In genomic region chr11:67082793-67083192, GRCm38 (mm10) we compare ENCODE assay signal across 26 mouse cellular contexts. TPM values are rescaled to one million over a fixed set of nuclear protein-coding genes. Genes with fewer than 3 reads are reported as not detected.
DNase-seq lines count a peak whose midpoint lies in the region; ATAC-seq and TF ChIP-seq lines count a peak whose summit lies in the region.
"Had no signal": no experiment of that assay in that cellular context is flagged by ENCODE, and none has a peak within 500 bp of the region (broad histone marks: within the 10 kb centered on the region; RNA-seq: fewer than 3 reads in every experiment).

No protein-coding gene starts in this region.

- DNase-seq in forebrain, embryonic 11.5 days (ENCODE audit: low spot score) = peak; percentile 37
- no peak for DNase-seq in forebrain, embryonic 10.5 days (ENCODE audit: extremely low spot score, low spot score)
- peak; percentile 85 for DNase-seq in MEL (ENCODE audit: low read depth, low spot score)
- DNase-seq in left cerebral cortex, adult 2 months (ENCODE audit: extremely low spot score in 1 of 2, low spot score in 2 of 2) = no peak
- DNase-seq in gastrocnemius, postnatal 4 days (ENCODE audit: low spot score in 2 of 2) = no peak
- DNase-seq: adrenal gland, adult 2 months; adrenal gland, postnatal 25 days; cerebellum, adult 11-12 months; cerebellum, adult 8-10 months; cerebellum, postnatal 14 days; gastrocnemius, postnatal 10 days; gastrocnemius, postnatal 36 days; heart, adult 11 months; kidney, adult 11 months had no signal

- H3K79me2 ChIP-seq in MEL (ENCODE audit: control insufficient read depth, insufficient read depth, low read length, poor library complexity) = no peaks in the 10 kb centered on the region

- H3K9me3 ChIP-seq in forebrain, embryonic 11.5 days (ENCODE audit: control insufficient read depth, low read length) = no peaks in the 10 kb centered on the region
- peaks cover 5% of the 10 kb centered on the region; the same call in 1 of the 2 replicates for H3K9me3 ChIP-seq in forebrain, embryonic 10.5 days
- no peaks in the 10 kb centered on the region for H3K9me3 ChIP-seq in MEL (replicated peaks; ENCODE audit: insufficient read depth, low read length)
- H3K9me3 ChIP-seq: embryonic facial prominence, embryonic 12.5 days; embryonic facial prominence, embryonic 15.5 days; forebrain, embryonic 13.5 days; hindbrain, embryonic 12.5 days; hindbrain, embryonic 15.5 days; intestine, embryonic 15.5 days had no signal

- peak in 1 of 2 experiments; percentile 24; a peak in 2 of 4 replicates for TF ChIP-seq POLR2A in MEL (IDR thresholded peaks at IDR 0.05; ENCODE audit: control insufficient read depth in 1 of 2, insufficient read depth in 1 of 2, low read depth in 1 of 2, low read length in 2 of 2, poor library complexity in 1 of 2)

- H3K27ac ChIP-seq in forebrain, embryonic 11.5 days (ENCODE audit: low read depth, low read length) = no peak overlapping the region
- H3K27ac ChIP-seq in forebrain, embryonic 10.5 days = no peak overlapping the region
- peak overlapping the region; percentile 2; the same call in 1 of the 2 replicates for H3K27ac ChIP-seq in MEL (ENCODE audit: control insufficient read depth, low read depth, low read length)
- H3K27ac ChIP-seq in left cerebral cortex, adult 2 months = no peak overlapping the region
- H3K27ac ChIP-seq: embryonic facial prominence, embryonic 12.5 days; embryonic facial prominence, embryonic 15.5 days; forebrain, embryonic 13.5 days; hindbrain, embryonic 12.5 days; hindbrain, embryonic 15.5 days; intestine, embryonic 15.5 days had no signal

- no peak for TF ChIP-seq RAD21 in MEL (IDR thresholded peaks at IDR 0.05; ENCODE audit: low read depth, low read length)

- no peak for ATAC-seq in forebrain, embryonic 11.5 days (replicated peaks; ENCODE audit: low FRiP score)
- peak; percentile 57 for ATAC-seq in inflammation-experienced regulatory T-cells, adult 6 months
- ATAC-seq: forebrain, embryonic 13.5 days; forebrain, embryonic 16.5 days; intestine, embryonic 15.5 days had no signal

- peaks cover 6% of the 10 kb centered on the region; the same call in 1 of the 2 replicates for H3K4me1 ChIP-seq in forebrain, embryonic 11.5 days (replicated peaks; ENCODE audit: control insufficient read depth, insufficient read depth, low read length)
- H3K4me1 ChIP-seq in forebrain, embryonic 10.5 days = peaks cover 30% of the 10 kb centered on the region
- H3K4me1 ChIP-seq in MEL (ENCODE audit: control insufficient read depth in 1 of 2, insufficient read depth in 2 of 2, low read length in 2 of 2) = peaks cover 6 to 10% of the 10 kb centered on the region in 2 experiments; a peak in 3 of 4 replicates
- H3K4me1 ChIP-seq: embryonic facial prominence, embryonic 15.5 days had no signal

- no peak for TF ChIP-seq EP300 in MEL (IDR thresholded peaks at IDR 0.05; ENCODE audit: low read depth in 1 of 2, low read length in 2 of 2)

- TF ChIP-seq CTCF in MEL (IDR thresholded peaks at IDR 0.05 in 2 of 3, conservative IDR thresholded peaks at IDR 0.05 in 1 of 3; ENCODE audit: control insufficient read depth in 1 of 3, insufficient read depth in 1 of 3, low read depth in 2 of 3, low read length in 3 of 3, poor library complexity in 1 of 3, severe bottlenecking in 1 of 3) = no peak; a peak in 1 of 6 replicates
- TF ChIP-seq CTCF in left cerebral cortex, adult 2 months (IDR thresholded peaks at IDR 0.05) = no peak

- intact Hi-C loops in left cerebral cortex, adult 2 months (cut with DNase I) = no loop called here

- no peaks in the 10 kb centered on the region for H3K36me3 ChIP-seq in forebrain, embryonic 11.5 days (ENCODE audit: control insufficient read depth, insufficient read depth, low read length)
- H3K36me3 ChIP-seq in forebrain, embryonic 10.5 days (replicated peaks) = no peaks in the 10 kb centered on the region
- peaks cover 0 to 2% of the 10 kb centered on the region in 2 experiments; a peak in 1 of 4 replicates for H3K36me3 ChIP-seq in MEL (ENCODE audit: control insufficient read depth in 1 of 2, insufficient read depth in 2 of 2, low read length in 2 of 2)
- H3K36me3 ChIP-seq: embryonic facial prominence, embryonic 12.5 days; embryonic facial prominence, embryonic 15.5 days; hindbrain, embryonic 12.5 days; hindbrain, embryonic 15.5 days; intestine, embryonic 15.5 days had no signal

- peaks cover 14% of the 10 kb centered on the region for H3K27me3 ChIP-seq in forebrain, embryonic 11.5 days (ENCODE audit: control insufficient read depth, insufficient read depth, low read length)
- H3K27me3 ChIP-seq in forebrain, embryonic 10.5 days (ENCODE audit: poor library complexity, severe bottlenecking) = peaks cover 52% of the 10 kb centered on the region
- no peaks in the 10 kb centered on the region for H3K27me3 ChIP-seq in MEL (ENCODE audit: control insufficient read depth in 1 of 2, insufficient read depth in 2 of 2, low read length in 2 of 2)

- 87% methylated on average over 13 of the region's 13 CpGs for WGBS in forebrain, embryonic 11.5 days
- 89% methylated on average over 13 of the region's 13 CpGs for WGBS in forebrain, embryonic 10.5 days

- no peak overlapping the region for H3K4me3 ChIP-seq in forebrain, embryonic 11.5 days (ENCODE audit: low read depth, low read length)
- H3K4me3 ChIP-seq in forebrain, embryonic 10.5 days = no peak overlapping the region
- H3K4me3 ChIP-seq in MEL (ENCODE audit: control insufficient read depth in 1 of 2, insufficient read depth in 1 of 2, low read depth in 2 of 2, low read length in 2 of 2) = peak overlapping the region; percentile 43 to 54
- H3K4me3 ChIP-seq in left cerebral cortex, adult 2 months = no peak overlapping the region
- H3K4me3 ChIP-seq: embryonic facial prominence, embryonic 12.5 days; embryonic facial prominence, embryonic 15.5 days; forebrain, embryonic 13.5 days; hindbrain, embryonic 12.5 days; hindbrain, embryonic 15.5 days; intestine, embryonic 15.5 days had no signal

- H3K4me2 ChIP-seq in forebrain, embryonic 11.5 days (ENCODE audit: low read depth, low read length, severe bottlenecking) = no peak overlapping the region
- H3K4me2 ChIP-seq: embryonic facial prominence, embryonic 12.5 days; embryonic facial prominence, embryonic 15.5 days; forebrain, embryonic 13.5 days; heart, embryonic 11.5 days; hindbrain, embryonic 12.5 days; hindbrain, embryonic 15.5 days; intestine, embryonic 15.5 days had no signal

- H3K9ac ChIP-seq in forebrain, embryonic 11.5 days (ENCODE audit: low read length) = no peak overlapping the region
- peak overlapping the region; percentile 34 for H3K9ac ChIP-seq in MEL (ENCODE audit: control insufficient read depth, low read depth, low read length, poor library complexity, severe bottlenecking)
- H3K9ac ChIP-seq: embryonic facial prominence, embryonic 12.5 days; embryonic facial prominence, embryonic 15.5 days; forebrain, embryonic 13.5 days; hindbrain, embryonic 12.5 days; hindbrain, embryonic 15.5 days; intestine, embryonic 15.5 days had no signal

TF ChIP-seq in MEL, 35 proteins besides CTCF, POLR2A, EP300 and RAD21 (continues in another document):
- TF ChIP-seq ETS1 (IDR thresholded peaks at IDR 0.05; ENCODE audit: low read depth, low read length) (0 out of 2 replicates have a peak, but pooled peaks have one; percentile 16), MYC (IDR thresholded peaks at IDR 0.05; ENCODE audit: low read depth, low read length) (no peak), POLR2AphosphoS2 (IDR thresholded peaks at IDR 0.05; ENCODE audit: low read length) (no peak), MXI1 (IDR thresholded peaks at IDR 0.05; ENCODE audit: low read depth, low read length) (0 out of 2 replicates have a peak, but pooled peaks have one; percentile 38)

RNA-seq across cellular contexts. Expression of gene Myh3, which starts 4.7 kb away (rescaled TPM):
- polyA plus RNA-seq in forebrain, embryonic 11.5 days (2014; fragmentation: Nextera tagmentation; extraction: Ambion mirVana) = 0.48 and 0.59 TPM in 2 replicates
- 0.28 and 0.37 TPM in 2 replicates for polyA plus RNA-seq in forebrain, embryonic 10.5 days (2016; fragmentation: Nextera tagmentation; extraction: Ambion mirVana)
- total RNA-seq in MEL (2012; rRNA removed) = 0.81 and 1.5 TPM in 2 replicates
- polyA plus RNA-seq in MEL (2012; ENCODE audit: insufficient read depth in 1 of 2, insufficient read length in 2 of 2, low read depth in 1 of 2, low replicate concordance in 2 of 2, missing spikeins in 1 of 2) = 1 to 10 TPM in 1 of 2 experiments, not detected in 1; 1.7 TPM
- under 1 TPM; 0.12 to 0.57 (median 0.44) TPM for polyA plus RNA-seq in inflammation-experienced regulatory T-cells, adult 6 months (2017; shearing (Covaris generic))
- 1 to 10 TPM; 4.7 to 6.0 TPM for total RNA-seq in left cerebral cortex, adult 2 months (2021)
- 100 to 1,000 TPM; 510 to 548 TPM for total RNA-seq in gastrocnemius, postnatal 4 days (2021)
- total RNA-seq: adrenal gland, postnatal 25 days; common myeloid progenitor, adult 5-6 weeks; heart, postnatal 25 days; hematopoietic stem cell, adult 5-6 weeks had no signal
- polyA plus RNA-seq: adrenal gland, adult 2 months had no signal

RNA-seq across cellular contexts. Expression of gene Sco1, which starts 30.3 kb away (rescaled TPM):
- 19.7 and 21.9 TPM in 2 replicates for polyA plus RNA-seq in forebrain, embryonic 11.5 days (2014; fragmentation: Nextera tagmentation; extraction: Ambion mirVana)
- 21.1 and 22.9 TPM in 2 replicates for polyA plus RNA-seq in forebrain, embryonic 10.5 days (2016; fragmentation: Nextera tagmentation; extraction: Ambion mirVana)
- total RNA-seq in MEL (2012; rRNA removed) = 29.8 and 32.9 TPM in 2 replicates
- 10 to 100 TPM in 1 of 2 experiments, not detected in 1; 14.1 TPM for polyA plus RNA-seq in MEL (2012; ENCODE audit: insufficient read depth in 1 of 2, insufficient read length in 2 of 2, low read depth in 1 of 2, low replicate concordance in 2 of 2, missing spikeins in 1 of 2)
- polyA plus RNA-seq in inflammation-experienced regulatory T-cells, adult 6 months (2017; shearing (Covaris generic)) = 1 to 10 TPM; 6.5 to 9.1 (median 8.9) TPM
- 10 to 100 TPM; 10.2 to 11.2 TPM for total RNA-seq in left cerebral cortex, adult 2 months (2021)
- 10 to 100 TPM; 13.7 to 14.3 TPM for total RNA-seq in gastrocnemius, postnatal 4 days (2021)

RNA-seq across cellular contexts. Expression of gene Adprm, which starts 30.4 kb away (rescaled TPM):
- polyA plus RNA-seq in forebrain, embryonic 11.5 days (2014; fragmentation: Nextera tagmentation; extraction: Ambion mirVana) = 30.7 and 31.9 TPM in 2 replicates
- polyA plus RNA-seq in forebrain, embryonic 10.5 days (2016; fragmentation: Nextera tagmentation; extraction: Ambion mirVana) = 28.5 TPM in 2 replicates
- 23.0 and 27.8 TPM in 2 replicates for total RNA-seq in MEL (2012; rRNA removed)
- polyA plus RNA-seq in MEL (2012; ENCODE audit: insufficient read depth in 1 of 2, insufficient read length in 2 of 2, low read depth in 1 of 2, low replicate concordance in 2 of 2, missing spikeins in 1 of 2) = 100 to 1,000 TPM in 1 of 2 experiments, 10 to 100 TPM in 1; 19.7 to 531 TPM
- polyA plus RNA-seq in inflammation-experienced regulatory T-cells, adult 6 months (2017; shearing (Covaris generic)) = 10 to 100 TPM; 68.1 to 92.5 (median 75.7) TPM
- 10 to 100 TPM; 24.2 to 24.8 TPM for total RNA-seq in left cerebral cortex, adult 2 months (2021)
- 10 to 100 TPM; 14.9 to 15.8 TPM for total RNA-seq in gastrocnemius, postnatal 4 days (2021)

RNA-seq across cellular contexts. Expression of gene Tmem220, which starts 57.8 kb away (rescaled TPM):
- 0.49 and 1.3 TPM in 2 replicates for polyA plus RNA-seq in forebrain, embryonic 11.5 days (2014; fragmentation: Nextera tagmentation; extraction: Ambion mirVana)
- 0.63 and 0.86 TPM in 2 replicates for polyA plus RNA-seq in forebrain, embryonic 10.5 days (2016; fragmentation: Nextera tagmentation; extraction: Ambion mirVana)
- total RNA-seq in MEL (2012; rRNA removed) = 0.23 and 0.35 TPM in 2 replicates
- under 1 TPM in 1 of 2 experiments, not detected in 1; 0.99 TPM for polyA plus RNA-seq in MEL (2012; ENCODE audit: insufficient read depth in 1 of 2, insufficient read length in 2 of 2, low read depth in 1 of 2, low replicate concordance in 2 of 2, missing spikeins in 1 of 2)
- polyA plus RNA-seq in inflammation-experienced regulatory T-cells, adult 6 months (2017; shearing (Covaris generic)) = 1 to 10 TPM; 1.9 to 3.0 (median 2.6) TPM
- under 1 TPM; 0.56 to 0.79 TPM for total RNA-seq in left cerebral cortex, adult 2 months (2021)
- total RNA-seq in gastrocnemius, postnatal 4 days (2021) = 1 to 10 TPM; 2.3 to 2.6 TPM

Comparison
In these comparisons a context has a peak if more than half of its experiments do, and no peak if none do; other contexts are left out.
1. DNase-seq: peak in forebrain, embryonic 11.5 days (single experiment) and MEL (single experiment); none in forebrain, embryonic 10.5 days (single experiment), left cerebral cortex, adult 2 months (0 of 2) and gastrocnemius, postnatal 4 days (0 of 2).
2. H3K4me3 ChIP-seq: peak in MEL (2 of 2); none in forebrain, embryonic 11.5 days (single experiment), forebrain, embryonic 10.5 days (single experiment) and left cerebral cortex, adult 2 months (single experiment).